Mouse (Mus musculus) erythroblast, embryonic 14.5 days (primary cell): ENCODE results near the gene Lpgat1. TPM values are rescaled to one million over a fixed set of nuclear protein-coding genes. Genes with fewer than 3 reads are reported as not detected.

Source experiments
- H3K27me3 ChIP-seq: 2 replicates; pipeline ENCODE4 v1.6.1; 2012; ENCODE audit warnings: inconsistent platforms; ENCODE audit not compliant: control insufficient read depth
- H3K36me3 ChIP-seq: 2 replicates; pipeline ENCODE4 v1.6.1; 2012; ENCODE audit warnings: mild to moderate bottlenecking, inconsistent platforms; ENCODE audit not compliant: control insufficient read depth
- H3K4me1 ChIP-seq: 2 replicates; pipeline ENCODE4 v1.6.1; 2012; ENCODE audit warnings: inconsistent platforms; ENCODE audit not compliant: control insufficient read depth
- H3K4me3 ChIP-seq: replicated peaks from 2 replicates; pipeline ENCODE3; 2012; ENCODE audit warnings: moderate library complexity, mild to moderate bottlenecking, inconsistent platforms
- H3K9me3 ChIP-seq: 2 replicates; pipeline ENCODE4 v1.6.1; 2012; ENCODE audit warnings: low read length, inconsistent platforms, mixed read lengths; ENCODE audit not compliant: control insufficient read depth
- GATA1 ChIP-seq: IDR thresholded peaks from 2 replicates; pipeline ENCODE4 v1.6.1; 2012; ENCODE audit warnings: low read length, inconsistent platforms, mixed read lengths
- TAL1 ChIP-seq: IDR thresholded peaks from 3 replicates; pipeline ENCODE4 v1.6.1; 2012; ENCODE audit warnings: low read length, inconsistent platforms, mixed read lengths
- polyA plus RNA-seq: library from polyadenylated mRNA; stranded (reverse); fragments of >175 nt; gene quantifications from 2 replicates; pipeline ENCODE4 v1.2.3, GENCODE M21; 2012

Gene Lpgat1
- polyA plus RNA-seq: 0.01 TPM in 1 of 2 replicates, not detected in the other

GRCm38 (mm10) chr1:191717601-191718498, at the start of gene Lpgat1:
Gene Lpgat1, plus strand, starts transcription at chr1:191717834.
- Histone ChIP-seq H3K4me1 (no peaks in the 10 kb centered on the region; the same call in 1 of the 2 replicates), H3K9me3 (no peaks in the 10 kb centered on the region; the same call in 1 of the 2 replicates), H3K4me3 (peak within 1 kb of the TSS; percentile 59), H3K27me3 (peaks cover 69% of the 10 kb centered on the region), H3K36me3 (no peaks in the 10 kb centered on the region; the same call in 1 of the 2 replicates)
- TF ChIP-seq GATA1: no peak
- no peak for TF ChIP-seq TAL1

GRCm38 (mm10) chr1:191668030-191668429, 49.6 kb upstream of the Lpgat1 start:
- Histone ChIP-seq H3K4me1 (no peaks in the 10 kb centered on the region), H3K36me3 (no peaks in the 10 kb centered on the region), H3K9me3 (no peaks in the 10 kb centered on the region), H3K4me3 (no peak overlapping the region), H3K27me3 (no peaks in the 10 kb centered on the region)
- no peak for TF ChIP-seq TAL1
- TF ChIP-seq GATA1: no peak

GRCm38 (mm10) chr1:191674071-191674470, 43.6 kb upstream of the Lpgat1 start:
- Histone ChIP-seq H3K36me3 (no peaks in the 10 kb centered on the region), H3K4me3 (no peak overlapping the region), H3K27me3 (no peaks in the 10 kb centered on the region), H3K4me1 (no peaks in the 10 kb centered on the region), H3K9me3 (no peaks in the 10 kb centered on the region)
- TF ChIP-seq GATA1 (no peak), TAL1 (no peak)

- Histone ChIP-seq H3K4me1 (no peaks in the 10 kb centered on the region), H3K9me3 (peaks cover 9% of the 10 kb centered on the region), H3K4me3 (no peak overlapping the region), H3K27me3 (no peaks in the 10 kb centered on the region), H3K36me3 (no peaks in the 10 kb centered on the region)
- TF ChIP-seq GATA1 (no peak), TAL1 (no peak)
These were observed 36.0 kb upstream of the Lpgat1 start for GRCm38 (mm10) chr1:191681633-191682032.

GRCm38 (mm10) chr1:191687531-191687930, 30.1 kb upstream of the Lpgat1 start:
- H3K36me3 ChIP-seq: no peaks in the 10 kb centered on the region
- no peaks in the 10 kb centered on the region for H3K27me3 ChIP-seq
- H3K4me3 ChIP-seq: no peak overlapping the region
- TF ChIP-seq GATA1 (no peak), TAL1 (no peak)
- H3K9me3 ChIP-seq: peaks cover 9% of the 10 kb centered on the region
- no peaks in the 10 kb centered on the region for H3K4me1 ChIP-seq

- Histone ChIP-seq H3K4me3 (no peak overlapping the region), H3K4me1 (no peaks in the 10 kb centered on the region), H3K9me3 (no peaks in the 10 kb centered on the region), H3K27me3 (no peaks in the 10 kb centered on the region), H3K36me3 (no peaks in the 10 kb centered on the region)
- TF ChIP-seq TAL1: no peak
- no peak for TF ChIP-seq GATA1
These were observed 24.4 kb upstream of the Lpgat1 start for GRCm38 (mm10) chr1:191693231-191693630.

GRCm38 (mm10) chr1:191698253-191698795, 19.3 kb upstream of the Lpgat1 start:
- Histone ChIP-seq H3K27me3 (no peaks in the 10 kb centered on the region), H3K9me3 (no peaks in the 10 kb centered on the region), H3K4me1 (no peaks in the 10 kb centered on the region), H3K4me3 (no peak overlapping the region), H3K36me3 (no peaks in the 10 kb centered on the region)
- TF ChIP-seq GATA1: no peak
- TF ChIP-seq TAL1: no peak

- no peaks in the 10 kb centered on the region for H3K9me3 ChIP-seq
- no peaks in the 10 kb centered on the region for H3K36me3 ChIP-seq
- no peaks in the 10 kb centered on the region for H3K4me1 ChIP-seq
- H3K4me3 ChIP-seq: no peak overlapping the region
- TF ChIP-seq TAL1 (no peak), GATA1 (no peak)
- H3K27me3 ChIP-seq: no peaks in the 10 kb centered on the region
These were observed 13.1 kb upstream of the Lpgat1 start for GRCm38 (mm10) chr1:191704535-191704934.

- Histone ChIP-seq H3K9me3 (no peaks in the 10 kb centered on the region), H3K27me3 (no peaks in the 10 kb centered on the region), H3K4me1 (no peaks in the 10 kb centered on the region), H3K4me3 (no peak overlapping the region), H3K36me3 (no peaks in the 10 kb centered on the region)
- TF ChIP-seq GATA1 (no peak), TAL1 (no peak)
These were observed 11.0 kb upstream of the Lpgat1 start for GRCm38 (mm10) chr1:191706541-191707078.
